Mouse (Mus musculus) heart, embryonic 11.5 days (tissue): ENCODE results near the gene Anxa4. TPM values are rescaled to one million over a fixed set of nuclear protein-coding genes. Genes with fewer than 3 reads are reported as not detected.

Source experiments
- ATAC-seq: fragments of 200-750 bp; cut with Nextera tagmentation; replicated peaks from 2 replicates; pipeline ENCODE4 v1.8.0; 2017; ENCODE audit warnings: moderate library complexity; ENCODE audit not compliant: insufficient number of reproducible peaks, low FRiP score, low TSS enrichment
- H3K27ac ChIP-seq: fragments of 300-500 bp; sonication (generic); 2 replicates; pipeline ENCODE4 v1.5.1; 2014; ENCODE audit warnings: mild to moderate bottlenecking, low read depth, low read length
- H3K27me3 ChIP-seq: fragments of 300-500 bp; sonication (generic); 2 replicates; pipeline ENCODE4 v1.6.1; 2014; ENCODE audit warnings: mild to moderate bottlenecking, low read length, mixed read lengths; ENCODE audit not compliant: control insufficient read depth, insufficient read depth
- H3K36me3 ChIP-seq: fragments of 300-500 bp; sonication (generic); 2 replicates; pipeline ENCODE4 v1.6.1; 2014; ENCODE audit warnings: mild to moderate bottlenecking, low read length, moderate library complexity, mixed read lengths; ENCODE audit not compliant: control insufficient read depth, insufficient read depth
- H3K4me1 ChIP-seq: fragments of 300-500 bp; sonication (generic); 2 replicates; pipeline ENCODE4 v1.6.1; 2014; ENCODE audit warnings: low read length; ENCODE audit not compliant: control insufficient read depth, insufficient read depth
- H3K4me2 ChIP-seq: fragments of 300-500 bp; sonication (generic); 2 replicates; pipeline ENCODE4 v1.6.1; 2014; ENCODE audit warnings: mild to moderate bottlenecking, moderate library complexity
- H3K4me3 ChIP-seq: fragments of 300-500 bp; sonication (generic); 2 replicates; pipeline ENCODE4 v1.5.1; 2014; ENCODE audit warnings: low read depth, low read length
- H3K9ac ChIP-seq: fragments of 300-500 bp; sonication (generic); 2 replicates; pipeline ENCODE4 v1.6.1; 2014; ENCODE audit warnings: mild to moderate bottlenecking, low read depth, low read length, moderate library complexity
- H3K9me3 ChIP-seq: fragments of 300-500 bp; sonication (generic); replicated peaks from 2 replicates; pipeline ENCODE4 v1.6.1; 2016; ENCODE audit warnings: low read length; ENCODE audit not compliant: control insufficient read depth
- WGBS: fragments of 180-500 bp; shearing (Covaris S2); extraction: QIAGEN DNeasy Blood & Tissue Kit; methylation state at CpG from one replicate; pipeline ENCODE4 v1.1.7; 2014; ENCODE audit not compliant: insufficient replicate concordance; 5-methylcytosine and 5-hydroxymethylcytosine counted together
- polyA plus RNA-seq: library from polyadenylated mRNA; unstranded; fragments of >200 nt; fragmentation: Nextera tagmentation; extraction: Ambion mirVana; gene quantifications from 2 replicates; pipeline ENCODE4 v1.2.1, GENCODE M21; 2014

Anxa4 gene
- polyA plus RNA-seq, 1 experiment from 2014 or later = 13.0 TPM

DNA sequence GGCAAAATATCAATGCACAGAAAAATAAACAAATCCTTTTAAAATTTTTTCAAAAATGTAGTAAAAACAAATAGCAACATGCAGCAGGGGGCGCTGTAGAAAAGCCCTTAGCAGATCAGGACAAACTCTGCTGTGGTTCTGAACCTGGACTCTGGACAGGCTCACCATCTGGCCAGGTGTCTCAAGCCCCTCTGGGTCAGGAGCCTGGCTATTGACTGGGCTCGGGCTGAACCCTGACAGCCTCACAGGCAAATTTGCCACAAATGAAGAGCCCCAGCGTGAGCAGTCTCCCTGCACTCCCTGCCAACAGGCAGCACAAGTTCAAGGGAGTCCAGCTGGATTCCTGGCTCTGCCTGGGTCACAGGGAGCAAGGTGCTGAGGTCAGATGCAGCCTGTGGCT, 20.0 kb upstream of the Anxa4 start:
- 14% methylated on average over 3 of the region's 3 CpGs for WGBS
- Histone ChIP-seq H3K27ac (no peak overlapping the region), H3K4me1 (peaks cover 5% of the 10 kb centered on the region), H3K4me2 (no peak overlapping the region), H3K27me3 (0 out of 2 replicates have a peak, but pooled peaks cover under 1% of the 10 kb centered on the region), H3K36me3 (no peaks in the 10 kb centered on the region), H3K9me3 (no peaks in the 10 kb centered on the region), H3K9ac (no peak overlapping the region), H3K4me3 (no peak overlapping the region)
- ATAC-seq = no peak

DNA sequence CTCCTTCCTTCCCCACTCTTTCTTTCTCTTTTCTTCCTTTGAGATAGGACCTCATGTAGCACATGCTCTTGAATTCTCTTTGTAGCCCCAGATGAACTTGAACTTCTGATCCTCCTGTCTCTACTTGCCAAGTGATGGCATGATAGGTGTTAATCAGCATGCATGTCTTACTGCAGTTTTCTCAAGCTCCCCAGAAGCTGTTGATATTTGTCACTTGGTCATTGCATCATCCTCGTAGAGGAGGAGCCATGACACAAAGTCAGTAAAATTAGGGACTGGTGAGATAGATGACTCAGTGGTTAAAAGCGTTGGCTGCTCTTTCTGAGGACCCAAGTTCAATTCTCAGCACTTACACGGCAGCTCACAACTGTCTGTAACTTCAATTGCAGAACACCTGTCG, 19.5 kb upstream of the Anxa4 start:
- H3K4me1 ChIP-seq = peaks cover 5% of the 10 kb centered on the region
- ATAC-seq = no peak
- H3K27ac ChIP-seq = no peak overlapping the region
- H3K36me3 ChIP-seq = no peaks in the 10 kb centered on the region
- 0 out of 2 replicates have a peak, but pooled peaks cover 3% of the 10 kb centered on the region for H3K27me3 ChIP-seq
- no peaks in the 10 kb centered on the region for H3K9me3 ChIP-seq
- H3K4me3 ChIP-seq = no peak overlapping the region
- H3K4me2 ChIP-seq = no peak overlapping the region
- WGBS = 39% methylated on average over 4 of the region's 4 CpGs
- H3K9ac ChIP-seq = no peak overlapping the region

DNA sequence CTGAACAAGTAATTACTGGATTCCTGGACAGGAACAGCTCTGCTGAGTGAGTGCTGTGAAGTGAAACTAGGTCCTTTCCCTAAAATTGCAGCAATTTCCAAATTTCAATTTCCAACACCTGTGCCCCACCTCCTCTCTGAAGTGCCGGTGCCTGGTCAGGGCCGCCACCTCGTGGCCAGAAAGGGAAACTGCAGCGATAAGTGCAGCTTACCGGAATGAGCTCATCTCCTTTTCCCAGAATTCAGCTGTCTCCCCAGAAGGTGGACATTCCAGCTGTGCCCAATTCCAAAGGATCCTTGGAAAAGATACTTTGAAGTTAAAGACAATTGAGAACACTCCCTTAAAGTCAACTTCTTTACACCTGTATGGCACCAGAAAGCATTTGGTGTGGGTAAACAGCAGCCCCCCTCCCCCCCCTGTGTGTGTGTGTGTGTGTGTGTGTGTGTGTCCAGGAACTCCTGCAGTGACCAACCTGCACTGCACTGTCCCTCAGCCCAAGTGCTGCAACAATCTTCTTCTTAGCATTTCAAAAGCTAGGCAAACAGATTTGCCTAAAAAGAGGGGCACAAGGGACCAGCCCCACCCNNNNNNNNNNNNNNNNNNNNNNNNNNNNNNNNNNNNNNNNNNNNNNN, 13.2 kb upstream of the Anxa4 start:
- ATAC-seq = no peak
- peak overlapping the region; percentile 16 for H3K4me2 ChIP-seq
- H3K27me3 ChIP-seq = 0 out of 2 replicates have a peak, but pooled peaks cover 3% of the 10 kb centered on the region
- H3K9ac ChIP-seq = no peak overlapping the region
- no peak overlapping the region for H3K4me3 ChIP-seq
- no peaks in the 10 kb centered on the region for H3K9me3 ChIP-seq
- no peak overlapping the region for H3K27ac ChIP-seq
- no peaks in the 10 kb centered on the region for H3K36me3 ChIP-seq
- WGBS = 2% methylated on average over 5 of the region's 5 CpGs
- H3K4me1 ChIP-seq = no peaks in the 10 kb centered on the region

DNA sequence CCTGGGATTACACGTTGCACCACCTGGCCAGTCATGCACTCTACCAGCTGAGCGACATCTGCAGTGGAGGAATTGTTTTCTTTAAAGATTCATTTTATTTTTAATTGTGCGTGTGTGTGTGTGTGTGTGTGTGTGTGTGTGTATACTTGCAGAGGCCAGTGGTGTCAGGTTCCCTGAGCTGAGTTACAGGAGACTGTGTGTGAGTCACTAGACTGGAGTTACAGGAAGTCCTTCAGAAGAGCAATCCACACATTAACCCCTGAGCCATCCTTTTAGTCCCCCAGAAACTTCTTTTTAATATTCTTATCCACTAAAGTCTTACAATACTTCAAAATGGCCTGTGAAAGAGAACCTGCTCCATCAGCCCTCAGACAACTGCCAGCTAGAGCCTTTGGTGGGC, 11.3 kb upstream of the Anxa4 start:
- 0 out of 2 replicates have a peak, but pooled peaks cover 3% of the 10 kb centered on the region for H3K27me3 ChIP-seq
- H3K4me1 ChIP-seq = no peaks in the 10 kb centered on the region
- WGBS = 65% methylated on average over 3 of the region's 3 CpGs
- H3K4me3 ChIP-seq = no peak overlapping the region
- no peak overlapping the region for H3K9ac ChIP-seq
- H3K4me2 ChIP-seq = no peak overlapping the region
- ATAC-seq = no peak
- no peak overlapping the region for H3K27ac ChIP-seq
- no peaks in the 10 kb centered on the region for H3K9me3 ChIP-seq
- no peaks in the 10 kb centered on the region for H3K36me3 ChIP-seq

DNA sequence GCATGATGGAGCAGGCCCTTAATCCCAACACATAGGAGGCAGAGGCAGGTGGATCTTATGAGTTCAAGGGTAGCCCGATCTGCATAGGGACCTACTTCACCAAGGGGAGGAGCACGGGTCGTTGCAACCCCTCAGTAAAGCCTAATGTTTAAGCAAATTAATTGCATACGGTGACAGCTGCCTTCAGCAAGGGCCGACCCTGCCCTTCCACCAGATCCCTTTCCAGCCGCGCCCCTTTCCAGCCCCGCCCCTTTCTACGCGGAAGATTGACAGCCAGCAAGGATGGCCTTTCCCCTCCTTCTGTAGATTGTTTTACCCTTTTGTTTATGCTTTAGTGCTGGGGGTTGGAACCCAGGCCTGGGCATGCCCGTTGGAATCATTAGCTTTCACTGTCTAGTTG, 8.0 kb upstream of the Anxa4 start:
- Histone ChIP-seq H3K4me2 (no peak overlapping the region), H3K27me3 (peaks cover 9% of the 10 kb centered on the region), H3K9ac (no peak overlapping the region), H3K9me3 (no peaks in the 10 kb centered on the region), H3K4me3 (no peak overlapping the region), H3K4me1 (no peaks in the 10 kb centered on the region), H3K27ac (no peak overlapping the region), H3K36me3 (no peaks in the 10 kb centered on the region)
- ATAC-seq = no peak
- WGBS = 30% methylated on average over 11 of the region's 11 CpGs

DNA sequence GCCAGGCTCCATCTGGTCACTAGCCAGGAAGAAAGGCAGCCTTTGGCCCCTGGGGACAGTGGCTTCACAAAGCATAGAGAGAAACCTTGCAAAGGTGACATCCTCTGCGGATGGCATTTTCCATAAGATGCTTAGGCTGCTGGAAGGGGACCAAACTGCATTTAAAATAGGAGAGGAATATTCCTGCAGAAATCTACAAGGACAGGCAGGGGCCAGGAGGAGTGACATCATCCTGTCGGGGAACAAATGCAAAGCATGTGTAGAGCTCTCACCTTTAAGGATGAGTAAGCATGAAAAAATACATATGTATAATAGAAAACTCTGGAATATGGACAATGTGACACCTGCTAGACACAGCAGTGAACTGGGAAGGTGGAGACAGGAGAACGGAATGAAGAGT, 7.1 kb upstream of the Anxa4 start:
- Histone ChIP-seq H3K4me3 (no peak overlapping the region), H3K27me3 (peaks cover 14% of the 10 kb centered on the region), H3K4me2 (no peak overlapping the region), H3K36me3 (no peaks in the 10 kb centered on the region), H3K27ac (no peak overlapping the region), H3K9ac (no peak overlapping the region), H3K9me3 (no peaks in the 10 kb centered on the region), H3K4me1 (no peaks in the 10 kb centered on the region)
- 83% methylated on average over 3 of the region's 3 CpGs for WGBS
- ATAC-seq = no peak

DNA sequence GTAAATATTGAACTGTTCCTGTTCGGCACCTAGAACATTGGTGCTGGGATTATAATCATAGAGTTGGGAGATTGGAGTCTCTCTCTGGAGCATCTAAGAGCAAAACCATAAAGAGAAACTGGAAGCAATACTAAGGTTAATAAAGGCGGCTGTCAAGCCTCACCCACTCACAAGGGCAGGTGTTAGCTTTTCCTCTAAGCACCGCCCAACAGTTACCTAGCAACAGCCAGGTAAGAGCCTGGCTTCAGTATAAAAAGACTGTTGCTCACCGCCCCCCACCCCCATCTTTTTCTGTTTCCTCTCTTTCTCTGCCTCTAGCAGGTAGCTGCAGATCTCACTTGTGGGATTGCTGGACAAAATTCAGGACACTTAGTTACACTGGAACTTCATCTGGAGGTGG, 4.1 kb upstream of the Anxa4 start:
- Histone ChIP-seq H3K4me3 (no peak overlapping the region), H3K9me3 (no peaks in the 10 kb centered on the region), H3K27ac (no peak overlapping the region), H3K27me3 (peaks cover 25% of the 10 kb centered on the region), H3K36me3 (no peaks in the 10 kb centered on the region), H3K9ac (no peak overlapping the region), H3K4me2 (no peak overlapping the region), H3K4me1 (0 out of 2 replicates have a peak, but pooled peaks cover 4% of the 10 kb centered on the region)
- no peak for ATAC-seq
- 60% methylated on average over 4 of the region's 4 CpGs for WGBS

DNA sequence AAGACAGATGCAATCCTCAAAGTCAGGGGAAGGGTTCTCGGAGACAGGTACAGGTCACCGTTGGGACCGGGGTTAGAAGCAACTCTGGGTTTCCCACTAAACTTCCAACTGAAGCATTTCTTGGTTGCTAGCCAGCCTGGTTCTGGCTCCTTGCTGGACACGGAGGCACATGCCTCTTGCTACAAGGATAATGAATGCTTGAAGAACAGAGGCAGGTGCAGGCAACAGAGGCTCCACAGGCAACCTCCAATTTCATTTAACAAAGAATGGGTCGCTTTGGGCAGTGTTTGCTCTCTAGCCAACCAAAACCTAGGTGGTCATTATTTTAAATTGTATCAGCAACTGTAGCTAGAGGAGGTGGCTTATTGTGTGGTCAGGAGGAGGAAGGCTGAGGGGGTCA, 573 bp upstream of the Anxa4 start:
- H3K36me3 ChIP-seq = no peaks in the 10 kb centered on the region
- H3K27me3 ChIP-seq = peaks cover 33% of the 10 kb centered on the region
- H3K9me3 ChIP-seq = no peaks in the 10 kb centered on the region
- H3K4me2 ChIP-seq = peak overlapping the region; percentile 99
- no peak for ATAC-seq
- H3K4me1 ChIP-seq = 0 out of 2 replicates have a peak, but pooled peaks cover 4% of the 10 kb centered on the region
- no peak overlapping the region for H3K27ac ChIP-seq
- H3K4me3 ChIP-seq = peak overlapping the region; percentile 73
- 58% methylated on average over 5 of the region's 5 CpGs for WGBS
- H3K9ac ChIP-seq = peak overlapping the region; percentile 76; the same call in 1 of the 2 replicates

DNA sequence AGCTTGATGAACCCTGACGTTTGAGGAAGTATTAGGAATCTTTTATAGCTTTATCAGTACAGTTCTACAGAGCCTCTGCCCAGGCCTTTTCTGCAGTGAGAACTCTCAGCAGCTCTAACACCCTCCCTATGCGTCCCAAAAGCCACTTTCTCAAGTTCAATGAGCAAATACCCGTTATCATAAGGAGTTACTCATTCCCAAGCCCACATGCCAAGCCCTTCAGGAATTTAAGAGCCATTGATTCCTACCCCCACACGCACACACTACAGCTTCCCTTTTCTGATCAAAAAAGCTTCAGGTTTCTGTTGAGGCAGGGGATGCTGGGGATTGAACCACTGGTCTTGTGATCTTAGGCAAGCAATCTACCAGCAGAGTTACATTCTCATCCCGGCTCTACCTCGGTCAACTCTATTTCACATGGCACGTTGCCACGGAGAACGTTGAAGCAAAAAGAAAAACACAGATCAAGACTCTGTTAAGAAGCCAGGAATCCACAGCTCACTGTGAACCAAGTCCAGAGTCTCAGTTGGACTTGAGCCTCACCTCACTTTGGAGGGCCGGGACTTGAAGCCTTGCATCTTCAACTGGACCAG, 2.9 kb downstream of the Anxa4 start:
- WGBS = 76% methylated on average over 10 of the region's 10 CpGs
- no peak for ATAC-seq

More for the DNA sequence above, 2.9 kb downstream of the Anxa4 start:
- 0 out of 2 replicates have a peak, but pooled peaks cover 4% of the 10 kb centered on the region for H3K4me1 ChIP-seq
- no peak overlapping the region for H3K4me2 ChIP-seq
- no peaks in the 10 kb centered on the region for H3K36me3 ChIP-seq
- H3K27ac ChIP-seq = no peak overlapping the region
- H3K27me3 ChIP-seq = peaks cover 22% of the 10 kb centered on the region
- no peaks in the 10 kb centered on the region for H3K9me3 ChIP-seq
- no peak overlapping the region for H3K4me3 ChIP-seq
- H3K9ac ChIP-seq = no peak overlapping the region
